Comparison of ENCODE assay signal across 25 mouse cellular contexts in the genomic region with DNA sequence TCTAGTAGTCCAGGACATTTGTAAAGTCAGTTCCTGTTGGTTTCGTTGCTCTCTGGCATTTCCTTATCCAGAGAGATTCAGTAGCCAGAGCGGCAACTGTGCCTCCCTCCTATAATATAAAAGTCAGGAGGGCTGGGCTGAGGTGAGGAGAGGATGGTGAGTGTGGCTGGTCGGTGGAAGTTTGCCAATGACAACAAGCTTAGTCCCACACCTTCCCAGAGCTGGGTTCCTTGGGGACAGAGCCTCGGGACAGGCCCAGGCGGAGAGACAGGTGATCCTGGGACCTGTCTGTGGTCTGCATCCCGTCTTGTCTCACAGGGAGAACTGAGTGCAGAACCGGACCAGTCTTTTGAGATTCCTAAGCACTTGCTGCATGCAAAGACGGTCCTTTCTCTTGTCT.
"Had no signal": no experiment of that assay in that cellular context is flagged by ENCODE, and none has a peak within 500 bp of the region (broad histone marks: within the 10 kb centered on the region; RNA-seq: fewer than 3 reads in every experiment).

No protein-coding gene starts in this region.

- H3K4me2 ChIP-seq: heart, embryonic 11.5 days; heart, embryonic 13.5 days; heart, embryonic 15.5 days; hindbrain, embryonic 13.5 days; hindbrain, embryonic 15.5 days; kidney, embryonic 15.5 days; limb, embryonic 13.5 days; limb, embryonic 15.5 days had no signal

- H3K4me3 ChIP-seq: heart, adult 2 months; heart, embryonic 13.5 days; heart, embryonic 15.5 days; hindbrain, embryonic 13.5 days; hindbrain, embryonic 15.5 days; kidney, embryonic 15.5 days; limb, embryonic 13.5 days; limb, embryonic 15.5 days had no signal

- H3K36me3 ChIP-seq: heart, embryonic 13.5 days; heart, embryonic 15.5 days; hindbrain, embryonic 13.5 days; hindbrain, embryonic 15.5 days; kidney, embryonic 15.5 days; limb, embryonic 13.5 days; limb, embryonic 15.5 days had no signal

- H3K4me1 ChIP-seq: hindbrain, embryonic 13.5 days; hindbrain, embryonic 15.5 days; kidney, embryonic 15.5 days had no signal

- H3K9ac ChIP-seq: heart, embryonic 13.5 days; heart, embryonic 15.5 days; hindbrain, embryonic 13.5 days; hindbrain, embryonic 15.5 days; kidney, embryonic 15.5 days; limb, embryonic 13.5 days; limb, embryonic 15.5 days had no signal

- H3K9me3 ChIP-seq: heart, embryonic 13.5 days; heart, embryonic 15.5 days; hindbrain, embryonic 15.5 days; kidney, embryonic 15.5 days; limb, embryonic 15.5 days had no signal

- ATAC-seq: hindbrain, postnatal 0 days; intestine, embryonic 16.5 days had no signal

- H3K27me3 ChIP-seq: heart, embryonic 13.5 days; heart, embryonic 15.5 days; hindbrain, embryonic 15.5 days; kidney, embryonic 15.5 days; limb, embryonic 13.5 days; limb, embryonic 15.5 days had no signal

- DNase-seq: gastrocnemius, postnatal 14 days; gastrocnemius, postnatal 36 days; heart, adult 11 months; heart, adult 2 months; heart, postnatal 14 days; heart, postnatal 36 days; kidney, adult 11 months; kidney, adult 2 months; kidney, adult 9 months; kidney, postnatal 14 days; kidney, postnatal 36 days; layer of hippocampus, adult 9-11 months; layer of hippocampus, postnatal 36 days; left cerebral cortex, postnatal 4 days had no signal

- H3K27ac ChIP-seq: heart, adult 2 months; heart, embryonic 13.5 days; heart, embryonic 15.5 days; hindbrain, embryonic 13.5 days; hindbrain, embryonic 15.5 days; hindbrain, postnatal 0 days; kidney, embryonic 15.5 days; kidney, postnatal 0 days; limb, embryonic 13.5 days; limb, embryonic 15.5 days had no signal
